Mouse (Mus musculus) yolk sac, embryonic 10.5 days (tissue): ENCODE results near the gene Psen1.

ENCODE experiments used
- DNase-seq: peaks from one replicate; pipeline ENCODE4 v3.0.0-alpha.2; 2017; ENCODE audit warnings: low spot score

Gene Psen1

DNA sequence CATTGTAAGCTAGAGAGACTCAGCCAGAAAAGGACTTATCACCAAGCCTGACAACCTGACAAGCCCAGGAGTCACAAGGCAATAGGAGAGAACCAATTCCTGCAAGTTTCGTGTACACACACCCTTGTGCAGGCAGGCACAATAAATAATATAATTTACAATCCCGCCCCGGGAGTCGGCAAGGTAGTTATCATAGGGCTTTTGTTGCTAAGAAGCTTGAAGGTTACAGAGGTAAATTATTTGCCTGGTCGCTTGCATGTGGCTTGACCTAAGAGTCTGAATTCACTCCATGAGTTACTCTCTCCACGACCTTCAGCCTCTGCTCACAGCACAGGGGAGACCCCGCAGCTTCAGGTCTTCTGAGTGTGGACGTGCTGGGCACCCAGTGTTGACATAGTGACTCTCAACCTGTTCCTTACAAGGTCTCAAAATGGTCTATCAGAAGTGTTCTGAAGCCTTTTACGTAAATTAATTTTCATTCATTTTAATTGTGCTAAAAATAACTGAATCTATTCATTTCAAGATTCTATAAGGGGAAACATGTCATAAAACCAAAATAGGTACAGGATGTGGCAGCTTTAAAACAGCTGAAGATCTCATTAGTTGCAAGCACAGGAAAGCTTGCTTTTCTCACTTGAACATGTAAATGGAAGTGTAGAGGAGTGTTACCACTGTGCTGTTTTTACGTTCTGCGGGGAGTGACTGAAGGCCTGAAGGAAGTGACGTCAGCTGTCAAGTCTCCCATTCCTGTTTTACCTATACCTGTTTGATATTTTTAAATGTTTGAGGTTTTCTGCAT is 38.8 kb downstream of the Psen1 start:
- peak; percentile 74 for DNase-seq

DNA sequence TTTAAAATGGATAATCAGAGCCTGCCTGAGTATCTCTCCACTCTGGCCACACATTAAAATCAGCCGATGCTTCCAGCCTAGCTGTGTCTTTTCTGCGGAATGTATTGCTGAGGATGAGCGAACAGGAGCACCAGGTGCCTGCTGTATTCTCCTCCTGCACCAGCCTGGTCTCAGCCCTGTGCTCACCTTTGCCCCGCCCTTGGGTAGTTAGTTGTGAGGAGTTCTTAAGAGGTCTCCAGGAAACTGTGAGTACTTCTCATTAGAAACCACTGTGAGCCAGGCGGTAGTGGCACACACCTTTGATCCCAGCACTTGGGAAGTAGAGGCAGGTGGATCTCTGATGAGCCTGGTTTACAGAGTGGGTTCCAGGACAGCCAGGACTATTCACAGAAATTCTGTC is 44.3 kb downstream of the Psen1 start:
- no peak for DNase-seq

DNA sequence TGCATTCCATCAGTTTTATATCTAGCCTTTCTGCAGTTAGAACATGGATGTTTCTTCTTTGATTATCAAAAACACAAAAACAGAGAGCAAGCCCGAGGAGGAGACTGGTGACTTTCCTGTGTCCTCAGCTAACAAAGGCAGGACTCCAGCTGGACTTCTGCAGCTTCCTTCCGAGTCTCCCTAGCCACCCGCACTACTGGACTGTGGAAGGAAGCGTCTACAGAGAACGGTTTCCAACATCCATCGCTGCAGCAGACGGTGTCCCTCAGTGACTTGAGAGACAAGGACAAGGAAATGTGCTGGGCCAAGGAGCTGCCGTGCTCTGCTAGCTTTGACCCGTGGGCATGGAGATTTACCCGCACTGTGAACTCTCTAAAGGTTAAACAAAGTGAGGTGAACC is 46.1 kb downstream of the Psen1 start:
- DNase-seq: no peak

DNA sequence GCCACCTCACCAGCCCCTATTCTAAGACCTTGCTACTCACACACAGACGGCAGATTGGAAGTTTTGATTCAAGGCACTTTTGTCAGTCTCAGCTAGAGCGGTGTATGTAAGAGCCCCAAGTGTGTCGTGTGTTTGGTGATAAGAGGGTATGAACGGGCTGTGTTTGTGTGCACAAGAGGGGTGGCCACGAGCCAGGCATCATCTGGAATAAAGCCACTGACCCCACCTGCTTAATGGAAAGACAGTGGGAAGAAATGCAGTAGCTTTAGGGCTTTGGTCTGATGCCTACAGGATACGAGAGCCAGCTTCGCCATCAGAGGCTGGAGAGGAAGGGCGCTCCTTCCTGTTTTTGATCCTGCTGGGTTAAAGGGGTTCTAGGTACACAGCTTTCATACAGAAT is 48.3 kb downstream of the Psen1 start:
- DNase-seq: no peak

- DNase-seq: no peak
Observed at GRCm38 (mm10) chr12:83738651-83739050, 50.7 kb downstream of the Psen1 start.

DNA sequence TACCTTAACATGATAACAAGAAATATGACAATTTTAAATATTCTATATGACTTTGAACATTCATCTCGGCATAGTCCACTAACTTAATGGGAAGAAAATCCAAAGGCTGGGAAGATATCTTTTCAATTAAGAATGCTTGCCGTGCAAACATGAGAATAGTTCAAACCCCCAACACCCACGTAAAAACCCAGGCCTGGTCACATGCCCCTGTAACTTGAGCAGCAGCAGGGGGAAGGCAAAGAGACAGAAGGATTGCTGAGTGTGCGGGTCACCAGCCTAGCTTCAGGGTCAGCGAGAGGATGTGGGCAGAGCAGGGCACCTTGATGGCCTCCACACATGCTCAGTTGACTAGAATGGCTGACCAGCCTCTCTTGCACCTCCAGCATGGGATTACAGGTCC is 53.8 kb downstream of the Psen1 start:
- DNase-seq: no peak

GRCm38 (mm10) chr12:83742834-83743233 is 54.9 kb downstream of the Psen1 start:
- DNase-seq: no peak

DNA sequence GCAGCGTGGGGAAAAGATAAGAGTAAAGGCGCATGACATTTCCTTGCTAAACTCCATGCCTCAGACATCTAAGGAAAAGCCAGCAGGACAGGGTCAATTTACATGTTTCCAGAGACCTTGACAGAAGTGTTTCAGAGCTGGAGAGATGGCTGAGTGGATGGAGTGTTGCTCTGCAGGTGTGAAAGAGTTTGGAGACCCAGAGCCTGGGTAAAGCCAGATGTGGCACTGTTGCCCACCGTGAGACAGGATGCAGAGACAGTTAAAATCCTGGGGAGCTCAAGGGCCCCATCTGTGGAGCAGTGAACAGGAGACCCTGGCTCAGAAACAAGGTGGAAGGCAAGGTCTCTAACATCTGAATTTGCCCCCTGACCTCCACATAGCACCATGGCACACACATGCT is 55.8 kb downstream of the Psen1 start:
- DNase-seq: no peak

GRCm38 (mm10) chr12:83749186-83749585 is 61.2 kb downstream of the Psen1 start:
- DNase-seq: no peak

GRCm38 (mm10) chr12:83752495-83752894 is 64.5 kb downstream of the Psen1 start:
- no peak for DNase-seq

- no peak for DNase-seq
Observed at GRCm38 (mm10) chr12:83758735-83759134, 70.8 kb downstream of the Psen1 start.

DNA sequence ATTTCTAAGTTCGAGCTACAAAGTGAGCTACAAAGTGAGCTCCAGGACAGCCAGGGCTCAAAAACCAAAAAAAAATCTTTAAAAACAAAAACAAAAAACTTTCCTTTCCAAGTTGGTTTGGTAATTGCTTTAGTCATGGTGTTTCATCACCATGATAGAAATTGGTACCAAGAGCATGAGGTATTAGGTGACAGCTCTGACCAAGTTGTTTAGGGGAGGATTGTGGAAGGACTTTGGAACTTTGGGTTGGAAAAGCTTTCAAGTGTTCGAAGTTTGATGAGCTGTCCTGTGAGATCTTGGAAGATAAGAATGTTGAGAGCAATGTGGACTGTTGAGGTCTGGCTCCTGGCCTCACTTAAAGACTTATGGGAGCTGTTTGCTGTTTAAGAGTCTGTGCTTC is 72.2 kb downstream of the Psen1 start:
- DNase-seq: peak; percentile 30

DNA sequence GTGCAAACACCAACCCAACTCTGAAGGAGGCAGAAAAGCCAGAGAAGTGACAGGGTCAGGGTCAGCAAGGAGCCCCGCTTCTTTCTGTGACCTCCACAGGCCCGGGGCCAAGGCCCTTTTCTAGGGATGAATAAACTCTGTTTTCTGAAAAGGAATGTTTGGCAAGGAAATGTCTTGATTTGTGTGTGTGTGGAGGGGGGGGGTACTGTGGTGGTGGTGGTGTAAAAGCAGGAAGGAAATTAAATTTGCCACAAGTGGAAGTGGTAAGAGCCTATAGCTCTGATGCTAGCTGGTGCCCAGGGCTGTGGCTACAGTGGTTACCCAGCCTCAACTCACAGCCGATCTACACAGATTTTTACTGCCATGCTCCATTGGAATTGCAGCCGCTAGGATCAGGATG is 74.8 kb downstream of the Psen1 start:
- DNase-seq: no peak

GRCm38 (mm10) chr12:83763311-83764043 is 75.5 kb downstream of the Psen1 start, which contains the start of gene Papln:
Papln (plus strand) TSS chr12:83763634.
- DNase-seq: peak; percentile 44

- peak; percentile 85 for DNase-seq
Observed at GRCm38 (mm10) chr12:83764044-83764365, 76.1 kb downstream of the Psen1 start.

- no peak for DNase-seq
Observed at GRCm38 (mm10) chr12:83764519-83764918, 76.6 kb downstream of the Psen1 start.

GRCm38 (mm10) chr12:83765965-83766603 is 78.1 kb downstream of the Psen1 start:
- DNase-seq: no peak

GRCm38 (mm10) chr12:83767833-83768232 is 79.9 kb downstream of the Psen1 start:
- DNase-seq: no peak

DNA sequence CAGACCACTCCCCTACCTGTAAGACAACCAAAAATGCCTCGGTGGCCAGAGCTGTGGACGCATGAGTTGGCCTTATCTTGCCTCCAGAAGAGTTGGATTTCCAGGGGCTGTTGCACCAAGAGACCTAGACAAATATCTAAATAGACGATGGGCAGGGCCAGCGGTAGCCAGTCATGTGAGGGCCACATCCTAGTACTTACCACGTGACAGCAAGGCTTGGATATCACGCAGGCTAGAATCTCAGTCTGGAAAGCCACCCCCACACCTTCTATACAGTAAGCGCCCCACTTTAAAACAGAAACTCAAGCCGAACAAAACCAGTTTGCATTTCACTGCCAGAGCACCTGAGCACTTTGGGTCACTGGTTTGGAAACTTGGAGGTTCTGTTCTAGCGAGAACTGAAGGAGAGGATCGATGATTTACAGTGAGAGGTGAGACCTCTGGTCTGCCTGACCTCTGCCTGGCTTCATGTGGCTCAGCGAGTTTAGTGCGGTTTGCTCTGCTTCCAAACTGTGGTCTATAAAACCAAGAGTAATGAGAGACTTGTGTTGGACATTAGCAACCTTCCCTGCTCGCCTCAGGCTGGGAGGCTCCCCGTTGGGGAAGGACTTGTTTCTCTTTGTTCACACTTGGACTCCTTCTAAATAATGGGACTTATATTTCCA is 80.4 kb downstream of the Psen1 start:
- peak; percentile 70 for DNase-seq

- DNase-seq: peak; percentile 87
Observed at GRCm38 (mm10) chr12:83770418-83771256, 82.7 kb downstream of the Psen1 start.

GRCm38 (mm10) chr12:83775621-83776020 is 87.7 kb downstream of the Psen1 start:
- DNase-seq: no peak

DNA sequence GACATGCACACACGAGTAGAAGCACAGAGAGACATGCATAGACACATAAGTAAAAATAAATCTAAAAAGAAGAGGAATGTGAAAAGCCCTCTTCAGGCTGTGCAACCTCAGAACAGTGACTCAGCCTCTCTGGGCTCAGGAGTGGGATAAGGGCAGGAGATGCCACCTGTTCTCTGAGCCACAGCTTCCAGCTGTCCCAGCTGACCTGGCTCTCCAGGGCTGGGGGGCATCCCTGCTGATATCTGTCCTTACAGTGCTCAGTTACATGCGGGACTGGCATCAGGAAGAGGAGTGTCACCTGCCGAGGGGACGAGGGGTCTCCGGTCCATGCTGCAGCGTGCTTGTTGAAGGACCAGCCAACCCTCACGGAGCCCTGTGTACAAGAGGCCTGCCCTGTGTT is 88.8 kb downstream of the Psen1 start:
- DNase-seq: no peak
